31 mouse cellular contexts compared by ENCODE assay signal in the genomic region with DNA sequence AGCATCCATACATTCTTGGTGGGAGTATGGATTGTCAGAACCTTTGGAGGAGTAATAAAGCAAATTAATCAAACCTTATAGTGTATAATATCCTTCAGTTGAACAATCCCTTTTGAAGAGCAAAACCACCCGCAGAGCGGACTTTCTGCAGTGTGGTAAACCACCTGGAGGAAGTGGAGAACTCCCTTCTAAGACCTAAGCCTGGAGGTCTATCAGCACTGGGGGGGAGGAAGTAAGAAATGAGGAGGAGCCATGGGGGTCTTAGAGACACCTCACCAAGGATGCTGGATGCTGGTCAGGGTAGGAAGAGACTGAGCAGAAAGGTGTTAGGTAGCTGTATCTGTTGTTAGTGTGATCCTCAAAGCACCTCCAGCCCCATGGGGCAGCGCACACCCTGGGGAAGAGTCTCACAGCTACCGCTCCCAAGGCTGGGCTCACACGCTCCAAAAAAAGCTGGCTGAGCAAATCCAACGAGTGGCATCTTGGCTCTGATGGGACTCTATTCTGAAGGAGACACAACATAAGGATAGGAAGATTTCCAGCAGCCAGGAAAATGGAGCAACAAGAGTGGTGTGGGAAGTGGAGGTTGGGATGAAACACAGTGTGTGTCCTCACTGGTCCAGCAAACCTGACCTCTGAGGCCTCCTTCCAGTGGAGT. TPM values are rescaled to one million over a fixed set of nuclear protein-coding genes. Genes with fewer than 3 reads are reported as not detected.
DNase-seq lines count a peak whose midpoint lies in the region; ATAC-seq lines count a peak whose summit lies in the region.
"Had no signal": no experiment of that assay in that cellular context is flagged by ENCODE, and none has a peak within 500 bp of the region (broad histone marks: within the 10 kb centered on the region; RNA-seq: fewer than 3 reads in every experiment).

No protein-coding gene starts in this region.

- intact Hi-C loops in heart, postnatal 14 days (cut with DNase I): no loop called here

- DNase-seq in heart, adult 11 months: peak; percentile 79
- no peak for DNase-seq in heart, postnatal 14 days
- DNase-seq in thymus, postnatal 0 days (ENCODE audit: low spot score): peak; percentile 63
- no peak for DNase-seq in testis, postnatal 10 days (ENCODE audit: low spot score)
- no peak for DNase-seq in layer of hippocampus, adult 11-12 months (ENCODE audit: low spot score)
- DNase-seq in left cerebral cortex, adult 11 months (ENCODE audit: low spot score): no peak
- DNase-seq: adrenal gland, postnatal 10 days; cerebellum, adult 9-10 months; gastrocnemius, postnatal 10 days; heart, adult 18-20 months; heart, postnatal 10 days; kidney, adult 18-20 months; kidney, postnatal 4 days; liver; right cerebral cortex, postnatal 4 days had no signal

- ATAC-seq in hematopoietic stem cell, adult 5-6 weeks (replicated peaks in 1 of 2; ENCODE audit: insufficient read depth in 1 of 2, low FRiP score in 2 of 2, low TSS enrichment in 1 of 2, low read depth in 1 of 2, poor library complexity in 2 of 2, severe bottlenecking in 2 of 2): peak; percentile 18 to 29; a peak in 1 of 4 replicates
- ATAC-seq: forebrain, embryonic 14.5 days; inflammation-experienced regulatory T-cells, adult 6 months had no signal

RNA-seq across cellular contexts. Expression of gene Prnp, which starts 23.1 kb away (rescaled TPM):
- total RNA-seq in heart, postnatal 14 days (2021): 10 to 100 TPM; 81.6 to 88.1 TPM
- total RNA-seq in hematopoietic stem cell, adult 5-6 weeks (2017): 7.6 and 24.3 TPM in 2 replicates
- 43.3 and 46.2 TPM in 2 replicates for polyA plus RNA-seq in thymus, postnatal 0 days (2015; fragmentation: Nextera tagmentation; extraction: Ambion mirVana)

RNA-seq across cellular contexts. Expression of gene Prn, which starts 23.1 kb away (rescaled TPM):
- total RNA-seq in heart, postnatal 14 days (2021): 1 to 10 TPM in 1 of 2 experiments, under 1 TPM in 1; 0.71 to 2.8 TPM
- not detected in 2 replicates for total RNA-seq in hematopoietic stem cell, adult 5-6 weeks (2017)
- not detected in 2 replicates for polyA plus RNA-seq in thymus, postnatal 0 days (2015; fragmentation: Nextera tagmentation; extraction: Ambion mirVana)
- total RNA-seq: adrenal gland, postnatal 10 days; gastrocnemius, postnatal 10 days; left cerebral cortex, adult 8-10 months; midbrain, postnatal 0 days; neutrophil, adult 5-6 weeks had no signal
- polyA plus RNA-seq: brain, embryonic 14.5 days; embryonic facial prominence, embryonic 15.5 days; hindbrain, embryonic 12.5 days; inflammation-experienced regulatory T-cells, adult 6 months; limb, embryonic 10.5 days; liver, embryonic 15.5 days; lung, embryonic 15.5 days; midbrain, embryonic 10.5 days; midbrain, postnatal 0 days; stomach, embryonic 14.5 days had no signal

RNA-seq across cellular contexts. Expression of gene Erv3, which starts 27.1 kb away (rescaled TPM):
- total RNA-seq in heart, postnatal 14 days (2021): not detected
- total RNA-seq in hematopoietic stem cell, adult 5-6 weeks (2017): not detected in 2 replicates
- polyA plus RNA-seq in thymus, postnatal 0 days (2015; fragmentation: Nextera tagmentation; extraction: Ambion mirVana): 0.06 and 0.10 TPM in 2 replicates
- total RNA-seq: adrenal gland, postnatal 10 days; gastrocnemius, postnatal 10 days; heart, adult 18-20 months; heart, postnatal 10 days; midbrain, postnatal 0 days; neutrophil, adult 5-6 weeks had no signal
- polyA plus RNA-seq: forebrain, embryonic 14.5 days; heart, embryonic 12.5 days; hindbrain, embryonic 12.5 days; inflammation-experienced regulatory T-cells, adult 6 months; kidney, embryonic 16.5 days; limb, embryonic 10.5 days; liver, embryonic 15.5 days; lung, embryonic 15.5 days; midbrain, embryonic 10.5 days; midbrain, postnatal 0 days; stomach, embryonic 14.5 days had no signal

Comparison
In these comparisons a context has a peak if more than half of its experiments do, and no peak if none do; other contexts are left out.
1. DNase-seq: peak in heart, adult 11 months (single experiment) and thymus, postnatal 0 days (single experiment); none in heart, postnatal 14 days (0 of 2), testis, postnatal 10 days (single experiment), layer of hippocampus, adult 11-12 months (single experiment) and left cerebral cortex, adult 11 months (single experiment).